Mouse (Mus musculus) intestine, postnatal 0 days (tissue): Measurements from ENCODE around the gene Ckb. TPM values are rescaled to one million over a fixed set of nuclear protein-coding genes. Genes with fewer than 3 reads are reported as not detected.

Experiments used
- ATAC-seq: fragments of 200-750 bp; cut with Nextera tagmentation; 2 replicates; pipeline ENCODE4 v1.8.0; 2017; ENCODE audit warnings: mild to moderate bottlenecking, moderate TSS enrichment, moderate library complexity
- H3K27ac ChIP-seq: fragments of 300-500 bp; sonication (generic); 2 replicates; pipeline ENCODE4 v1.5.1; 2014; ENCODE audit warnings: mild to moderate bottlenecking, low read depth, low read length, moderate library complexity
- H3K27me3 ChIP-seq: fragments of 300-500 bp; sonication (generic); replicated peaks from 2 replicates; pipeline ENCODE4 v1.6.1; 2014; ENCODE audit warnings: low read length, mixed read lengths; ENCODE audit not compliant: control insufficient read depth, insufficient read depth
- H3K36me3 ChIP-seq: fragments of 300-500 bp; sonication (generic); 2 replicates; pipeline ENCODE4 v1.6.1; 2014; ENCODE audit warnings: mild to moderate bottlenecking, moderate library complexity; ENCODE audit not compliant: control insufficient read depth, insufficient read depth
- H3K4me1 ChIP-seq: fragments of 300-500 bp; sonication (generic); replicated peaks from 2 replicates; pipeline ENCODE4 v1.6.1; 2014; ENCODE audit warnings: antibody characterized with exemption, low read length, mixed read lengths; ENCODE audit not compliant: control insufficient read depth, insufficient read depth
- H3K4me2 ChIP-seq: fragments of 300-500 bp; sonication (generic); replicated peaks from 2 replicates; pipeline ENCODE4 v1.6.1; 2014; ENCODE audit warnings: low read depth, mild to moderate bottlenecking, moderate library complexity
- H3K4me3 ChIP-seq: fragments of 300-500 bp; sonication (generic); 2 replicates; pipeline ENCODE4 v1.5.1; 2014; ENCODE audit warnings: low read depth, low read length
- H3K9ac ChIP-seq: fragments of 300-500 bp; sonication (generic); 2 replicates; pipeline ENCODE4 v1.6.1; 2014; ENCODE audit warnings: mild to moderate bottlenecking, low read depth, low read length
- H3K9me3 ChIP-seq: fragments of 300-500 bp; sonication (generic); 2 replicates; pipeline ENCODE4 v1.6.1; 2016; ENCODE audit warnings: mixed run types; ENCODE audit not compliant: control insufficient read depth
- CTCF ChIP-seq: sonication (generic); IDR thresholded peaks from 2 replicates; pipeline ENCODE4 v1.5.1; 2016; ENCODE audit warnings: low read depth, mild to moderate bottlenecking, control low read depth, antibody characterized with exemption, moderate library complexity
- WGBS: fragments of 180-500 bp; shearing (Covaris S2); extraction: QIAGEN DNeasy Blood & Tissue Kit; methylation state at CpG from one replicate; pipeline ENCODE4 v1.1.7; 2014; 5-methylcytosine and 5-hydroxymethylcytosine counted together
- polyA plus RNA-seq: library from polyadenylated mRNA; unstranded; fragments of >200 nt; fragmentation: Nextera tagmentation; extraction: Ambion mirVana; gene quantifications from 2 replicates; pipeline ENCODE4 v1.2.1, GENCODE M21; 2015

Ckb gene
- polyA plus RNA-seq, 1 experiment from 2014 or later: 628 TPM

DNA sequence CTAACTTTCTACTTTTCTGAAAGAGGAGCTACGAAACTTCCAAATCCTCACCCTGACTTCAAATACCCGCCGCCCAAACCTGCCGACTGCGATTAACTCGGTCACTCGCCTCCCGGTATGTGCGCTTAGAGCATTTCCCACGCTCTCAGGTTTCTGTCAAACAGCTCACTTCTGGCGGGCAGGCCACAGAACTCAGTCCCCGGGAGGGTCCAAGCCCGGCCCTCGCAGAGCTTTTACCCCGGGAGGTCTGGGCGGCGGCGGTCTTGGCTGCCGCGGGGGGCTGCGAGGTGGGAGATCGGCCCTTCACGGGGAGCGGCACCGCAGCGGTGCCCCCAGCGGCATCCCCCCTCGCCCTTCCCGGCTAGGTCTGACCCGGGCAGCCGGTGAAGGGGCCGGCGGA is 40.3 kb upstream of the Ckb start:
- H3K27me3 ChIP-seq: no peaks in the 10 kb centered on the region
- peak; percentile 19 for ATAC-seq
- under 1% methylated on average over 32 of the region's 33 CpGs for WGBS
- peak overlapping the region; percentile 95 for H3K4me3 ChIP-seq
- peaks cover 30% of the 10 kb centered on the region for H3K36me3 ChIP-seq
- no peaks in the 10 kb centered on the region for H3K9me3 ChIP-seq
- peak overlapping the region; percentile 80 for H3K4me2 ChIP-seq
- H3K9ac ChIP-seq: peak overlapping the region; percentile 97
- TF ChIP-seq CTCF: no peak
- H3K27ac ChIP-seq: peak overlapping the region; percentile 69
- peaks cover 6% of the 10 kb centered on the region; the same call in 1 of the 2 replicates for H3K4me1 ChIP-seq

DNA sequence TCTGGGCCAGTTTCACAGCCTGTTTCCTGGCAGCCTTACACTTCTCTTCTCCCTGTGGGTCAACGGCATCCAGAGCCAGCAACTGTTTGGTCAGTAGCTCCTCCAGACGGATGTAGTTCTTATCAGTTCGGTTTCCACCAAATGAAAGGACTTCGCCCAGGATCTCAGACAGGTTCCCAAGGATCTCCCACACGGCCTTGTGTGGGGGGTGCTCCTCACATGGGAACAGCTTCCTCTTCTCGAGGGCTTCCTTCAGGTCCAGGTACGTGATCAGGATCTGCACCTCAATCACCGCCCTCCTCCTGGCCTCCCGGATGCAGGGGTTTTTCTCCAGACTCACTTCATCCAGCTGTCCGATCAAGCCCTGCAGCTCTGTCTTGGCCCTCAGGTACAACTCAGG is 38.0 kb upstream of the Ckb start:
- H3K9ac ChIP-seq: no peak overlapping the region
- no peak overlapping the region for H3K4me2 ChIP-seq
- H3K9me3 ChIP-seq: no peaks in the 10 kb centered on the region
- H3K36me3 ChIP-seq: peaks cover 30% of the 10 kb centered on the region
- no peak overlapping the region for H3K4me3 ChIP-seq
- no peak overlapping the region for H3K27ac ChIP-seq
- TF ChIP-seq CTCF: no peak
- no peaks in the 10 kb centered on the region for H3K27me3 ChIP-seq
- no peak for ATAC-seq
- peaks cover 6% of the 10 kb centered on the region; the same call in 1 of the 2 replicates for H3K4me1 ChIP-seq
- WGBS: 70% methylated on average over 10 of the region's 10 CpGs

DNA sequence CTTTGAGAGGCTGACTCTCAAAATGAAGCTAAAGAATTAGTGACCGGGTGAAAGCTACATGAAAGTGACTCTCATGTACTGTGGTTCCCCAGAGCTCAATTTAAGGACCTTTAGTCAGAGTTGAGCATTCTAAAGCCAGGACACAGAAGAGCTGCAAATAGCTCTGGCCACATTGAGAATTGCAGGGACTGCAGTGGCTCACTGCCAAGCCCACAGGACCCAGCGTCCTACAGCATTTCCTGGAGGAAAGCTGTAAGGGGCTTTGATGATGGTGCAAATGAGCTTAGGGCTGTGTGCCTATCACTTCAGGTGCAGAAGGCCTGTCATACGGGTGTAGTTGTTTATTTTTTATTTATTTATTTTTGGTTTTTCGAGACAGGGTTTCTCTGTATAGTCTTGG is 36.0 kb upstream of the Ckb start:
- 0 out of 2 replicates have a peak, but pooled peaks have one; percentile 2 for TF ChIP-seq CTCF
- H3K36me3 ChIP-seq: peaks cover 30% of the 10 kb centered on the region
- no peak overlapping the region for H3K4me2 ChIP-seq
- H3K9me3 ChIP-seq: no peaks in the 10 kb centered on the region
- no peak overlapping the region for H3K9ac ChIP-seq
- H3K27me3 ChIP-seq: no peaks in the 10 kb centered on the region
- H3K27ac ChIP-seq: no peak overlapping the region
- 68% methylated on average over 4 of the region's 4 CpGs for WGBS
- no peak for ATAC-seq
- no peak overlapping the region for H3K4me3 ChIP-seq
- peaks cover 6% of the 10 kb centered on the region; the same call in 1 of the 2 replicates for H3K4me1 ChIP-seq

DNA sequence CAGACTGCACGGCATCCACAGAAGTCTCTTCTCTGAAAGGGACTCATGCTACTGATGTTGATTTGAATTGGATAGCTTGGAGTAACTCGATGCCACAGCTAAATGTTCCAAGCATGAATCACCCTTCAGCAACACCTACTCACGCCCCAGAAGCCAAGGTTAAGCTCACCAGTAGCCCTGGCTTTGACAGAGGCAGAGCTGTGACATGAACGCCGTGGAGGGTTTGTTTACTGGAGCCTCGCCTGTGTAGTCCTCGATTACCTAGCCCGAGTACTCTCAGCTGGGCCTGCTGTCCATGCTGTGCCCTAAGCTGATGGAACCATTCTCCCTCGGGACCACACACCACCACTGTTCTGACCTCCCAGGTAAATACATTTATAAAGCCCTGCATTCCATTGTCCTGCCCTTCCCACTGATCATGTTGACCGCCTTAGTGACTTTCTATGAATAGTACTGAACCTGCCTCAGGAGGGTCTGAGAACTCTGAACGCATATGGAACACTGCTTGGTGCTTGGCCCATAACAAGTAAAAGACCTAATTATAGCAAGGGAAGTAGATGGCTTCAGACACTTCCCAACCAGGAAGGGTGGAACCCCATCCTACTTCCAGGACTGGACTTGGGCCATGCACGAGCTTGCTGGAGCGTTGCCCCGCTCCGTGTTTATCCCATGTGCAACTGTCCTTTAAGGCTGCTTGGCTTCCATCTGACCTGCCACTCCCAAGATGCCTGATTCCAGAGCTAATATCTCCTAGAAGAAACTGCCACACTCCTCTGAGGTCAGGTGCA is 33.2 kb upstream of the Ckb start:
- Histone ChIP-seq H3K4me3 (no peak overlapping the region), H3K4me1 (no peaks in the 10 kb centered on the region), H3K4me2 (no peak overlapping the region), H3K9me3 (no peaks in the 10 kb centered on the region), H3K27ac (peak overlapping the region; percentile 36; the same call in 1 of the 2 replicates), H3K36me3 (peaks cover 20% of the 10 kb centered on the region), H3K9ac (no peak overlapping the region), H3K27me3 (no peaks in the 10 kb centered on the region)
- no peak; the same call in 1 of the 2 replicates for ATAC-seq
- 37% methylated on average over 15 of the region's 15 CpGs for WGBS
- TF ChIP-seq CTCF: no peak

DNA sequence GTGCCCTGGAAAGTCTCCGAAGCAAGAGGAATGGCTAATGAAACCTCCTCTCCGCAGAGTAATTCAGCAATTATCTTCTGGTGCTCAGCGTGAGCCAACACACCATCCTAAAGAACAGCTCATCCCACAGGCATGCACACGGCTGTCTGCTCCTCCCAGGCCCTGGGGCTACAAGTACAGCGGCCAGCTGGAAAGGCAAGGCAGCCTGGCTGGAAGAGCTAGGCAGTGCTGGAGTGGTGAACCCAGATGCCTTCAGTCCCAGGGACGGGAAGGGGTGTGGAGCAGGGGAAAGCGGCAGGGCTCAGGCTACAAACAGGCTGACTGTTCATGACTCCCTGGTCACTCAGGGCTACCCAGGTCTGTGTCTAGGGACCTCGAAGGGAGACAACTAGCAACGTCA is 32.5 kb upstream of the Ckb start:
- peak overlapping the region; percentile 36; the same call in 1 of the 2 replicates for H3K27ac ChIP-seq

DNA sequence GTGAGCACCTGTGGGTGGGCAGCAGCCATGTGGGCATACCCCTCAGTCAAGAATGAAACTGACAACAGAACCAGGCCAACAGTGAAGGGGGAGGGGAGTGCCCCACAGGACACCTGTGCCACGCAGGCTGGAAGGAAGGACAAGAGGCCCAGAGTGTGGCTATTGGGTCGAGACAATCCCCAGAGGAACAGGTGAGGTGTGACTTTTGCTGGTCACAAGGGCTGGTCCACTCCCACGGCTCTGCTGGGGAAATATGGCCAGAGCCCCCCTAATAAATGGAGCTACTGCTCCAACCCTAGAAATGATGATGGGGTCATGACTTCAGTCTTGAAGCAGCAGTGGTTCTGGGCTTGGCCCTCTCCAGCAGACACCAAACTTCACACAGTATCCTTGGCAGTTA is 31.2 kb upstream of the Ckb start:
- Histone ChIP-seq H3K4me1 (no peaks in the 10 kb centered on the region), H3K36me3 (no peaks in the 10 kb centered on the region), H3K9ac (no peak overlapping the region), H3K4me3 (no peak overlapping the region), H3K27me3 (no peaks in the 10 kb centered on the region), H3K9me3 (no peaks in the 10 kb centered on the region), H3K4me2 (no peak overlapping the region), H3K27ac (no peak overlapping the region)
- WGBS: 66% methylated on average over 3 of the region's 3 CpGs
- ATAC-seq: no peak
- TF ChIP-seq CTCF: no peak

More for the DNA sequence above, 32.5 kb upstream of the Ckb start:
- no peaks in the 10 kb centered on the region for H3K4me1 ChIP-seq
- peak; percentile 26; the same call in 1 of the 2 replicates for ATAC-seq
- H3K9ac ChIP-seq: no peak overlapping the region
- TF ChIP-seq CTCF: no peak
- no peaks in the 10 kb centered on the region for H3K9me3 ChIP-seq
- no peak overlapping the region for H3K4me3 ChIP-seq
- H3K27me3 ChIP-seq: no peaks in the 10 kb centered on the region
- 43% methylated on average over 9 of the region's 9 CpGs for WGBS
- H3K36me3 ChIP-seq: peaks cover 12% of the 10 kb centered on the region
- 0 out of 2 replicates have a peak overlapping the region, but pooled peaks have one; percentile 3 for H3K4me2 ChIP-seq
